Mouse (Mus musculus) heart, adult 2 months (tissue): ENCODE data around the gene Tbc1d19.

ENCODE experiments used
- CTCF ChIP-seq: fragments of 200-600 bp; IDR thresholded peaks from 2 replicates; pipeline ENCODE4 v1.8.1; 2022; ENCODE audit warnings: antibody characterized with exemption, mild to moderate bottlenecking, moderate library complexity
- POLR2A ChIP-seq: fragments of 200-500 bp; IDR thresholded peaks from 2 replicates; pipeline ENCODE4 v1.6.1; 2011; ENCODE audit warnings: mild to moderate bottlenecking, low read depth, low read length, control low read depth; ENCODE audit not compliant: insufficient read depth

DNA sequence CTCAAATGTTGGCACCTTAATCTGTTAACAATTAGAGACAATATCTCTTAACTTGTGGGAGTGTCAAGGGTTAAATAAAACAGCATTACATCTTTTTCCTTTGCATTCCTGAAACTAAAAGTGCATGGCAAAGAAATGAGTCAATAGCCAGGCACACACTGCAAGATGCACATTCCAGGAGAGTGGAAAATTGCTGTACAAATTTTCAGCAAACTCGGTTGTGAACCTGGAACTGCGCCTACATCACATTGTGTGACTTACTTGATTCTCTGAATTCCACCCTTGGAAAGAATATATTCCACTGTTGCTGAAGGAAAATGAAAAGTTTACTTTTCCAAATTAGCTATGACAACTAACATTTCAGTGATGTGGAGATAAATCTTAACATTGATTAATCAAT is 8.0 kb upstream of the Tbc1d19 start:
- TF ChIP-seq CTCF, result no peak
- no peak for TF ChIP-seq POLR2A
